Mouse (Mus musculus) bone marrow macrophage, adult 2 months (primary cell): ENCODE data around the gene Suz12.

Experiments
- CTCF ChIP-seq: IDR thresholded peaks from 2 replicates; pipeline ENCODE4 v1.5.1; 2012; ENCODE audit warnings: low read depth, mild to moderate bottlenecking, low read length, moderate library complexity
- POLR2A ChIP-seq: IDR thresholded peaks from 2 replicates; pipeline ENCODE4 v1.6.1; 2012; ENCODE audit warnings: mild to moderate bottlenecking, low read depth, low read length, borderline replicate concordance

GRCm38 (mm10) chr11:80019792-80020191 is 26.9 kb downstream of the Suz12 start:
- no peak for TF ChIP-seq CTCF
- TF ChIP-seq POLR2A = no peak
